Mouse (Mus musculus) small intestine, adult 2 months (tissue): Measurements from ENCODE around the gene Cecr2.

Experiments
- CTCF ChIP-seq: fragments of 200-500 bp; IDR thresholded peaks from 2 replicates; pipeline ENCODE4 v1.5.1; 2012; ENCODE audit warnings: low read depth, mild to moderate bottlenecking, control low read depth, inconsistent platforms, low read length, moderate library complexity, mixed read lengths; ENCODE audit not compliant: insufficient replicate concordance, insufficient read length; ENCODE audit errors: extremely low read depth
- POLR2A ChIP-seq: fragments of 200-500 bp; IDR thresholded peaks from 2 replicates; pipeline ENCODE4 v1.6.1; 2012; ENCODE audit warnings: low read depth, mild to moderate bottlenecking, control low read depth, inconsistent platforms, low read length, moderate library complexity

DNA sequence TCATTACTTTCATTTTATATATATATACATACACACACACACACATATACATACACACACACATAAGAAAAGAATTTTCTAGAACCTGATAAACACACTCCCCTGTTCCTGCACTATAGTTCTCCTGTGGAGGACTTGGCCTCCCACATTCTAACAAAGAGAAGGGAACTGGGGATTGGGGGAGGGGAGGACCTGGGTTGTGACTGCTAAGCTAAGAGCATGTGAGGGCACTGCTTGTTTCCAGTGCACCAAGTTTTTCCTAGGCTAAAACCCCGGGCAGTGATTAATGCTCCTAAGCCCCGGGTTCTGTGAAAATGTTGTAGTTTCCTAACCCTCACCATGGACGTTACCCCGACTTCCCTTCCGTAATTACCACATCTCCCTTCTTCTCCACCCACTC is 154.0 kb downstream of the Cecr2 start:
- no peak for TF ChIP-seq CTCF
- TF ChIP-seq POLR2A, result no peak
